21 mouse cellular contexts compared by ENCODE assay signal in genomic region chr15:81952310-81952709, GRCm38 (mm10). TPM values are rescaled to one million over a fixed set of nuclear protein-coding genes. Genes with fewer than 3 reads are reported as not detected.
"Had no signal": no experiment of that assay in that cellular context is flagged by ENCODE, and none has a peak within 500 bp of the region (broad histone marks: within the 10 kb centered on the region; RNA-seq: fewer than 3 reads in every experiment).

No protein-coding gene starts in this region.

- H3K27me3 ChIP-seq: limb, embryonic 12.5 days; liver, embryonic 15.5 days; midbrain, embryonic 13.5 days; neural tube, embryonic 13.5 days had no signal

- H3K4me2 ChIP-seq: limb, embryonic 12.5 days; liver, embryonic 15.5 days; midbrain, embryonic 13.5 days; neural tube, embryonic 13.5 days had no signal

- DNase-seq: kidney, adult 8-10 months; kidney, postnatal 25 days; layer of hippocampus, adult 9-11 months; lung, adult 2 months; lung, postnatal 10 days; retina, postnatal 1 day; right cerebral cortex, postnatal 25 days; thymus, adult 18-20 months; thymus, postnatal 14 days had no signal

- H3K9me3 ChIP-seq: limb, embryonic 12.5 days; liver, embryonic 15.5 days; midbrain, embryonic 13.5 days; neural tube, embryonic 13.5 days had no signal

- H3K4me1 ChIP-seq: limb, embryonic 12.5 days; midbrain, embryonic 13.5 days; neural tube, embryonic 13.5 days had no signal

- H3K9ac ChIP-seq: limb, embryonic 12.5 days; liver, embryonic 15.5 days; midbrain, embryonic 13.5 days; neural tube, embryonic 13.5 days had no signal

- ATAC-seq: intestine, embryonic 16.5 days; midbrain, embryonic 13.5 days had no signal

- H3K4me3 ChIP-seq: limb, embryonic 12.5 days; liver, embryonic 15.5 days; megakaryocyte, embryonic 14.5 days; midbrain, embryonic 13.5 days; neural tube, embryonic 13.5 days had no signal

- H3K27ac ChIP-seq: limb, embryonic 12.5 days; liver, embryonic 15.5 days; macrophage; midbrain, embryonic 13.5 days; neural tube, embryonic 13.5 days had no signal

RNA-seq across cellular contexts. Expression of gene Csdc2, which starts 15.8 kb away (rescaled TPM):
- total RNA-seq: monocyte, adult 5-6 weeks had no signal

RNA-seq across cellular contexts. Expression of gene 1700029P11Rik, which starts 28.0 kb away (rescaled TPM):
- total RNA-seq: left cerebral cortex, postnatal 36 days; liver, adult 2 months; monocyte, adult 5-6 weeks had no signal
- polyA plus RNA-seq: intestine, embryonic 16.5 days; kidney, embryonic 16.5 days; limb, embryonic 12.5 days; liver, adult 2 months; liver, embryonic 15.5 days; lung, adult 2 months; macrophage; midbrain, embryonic 13.5 days; neural tube, embryonic 13.5 days; small intestine, adult 2 months had no signal
